Mouse (Mus musculus) forebrain, embryonic 10.5 days (tissue): ENCODE data around the gene Olfr275. TPM values are rescaled to one million over a fixed set of nuclear protein-coding genes. Genes with fewer than 3 reads are reported as not detected.

Source experiments
- polyA plus RNA-seq: library from polyadenylated mRNA; unstranded; fragments of >200 nt; fragmentation: Nextera tagmentation; extraction: Ambion mirVana; gene quantifications from 2 replicates; pipeline ENCODE4 v1.2.1, GENCODE M21; 2016

The Olfr275 gene
- polyA plus RNA-seq, 1 experiment from 2014 or later, result not detected

Other genes starting within 250 kb of the Olfr275 start
- 0.15 TPM in 1 of 2 replicates, not detected in the other for gene Toporsl, start 218.3 kb upstream of the Olfr275 start, polyA plus RNA-seq
- gene Olfr273, start 44.6 kb downstream of the Olfr275 start, polyA plus RNA-seq, result not detected in 2 replicates
- gene Olfr272, start 104.6 kb downstream of the Olfr275 start, polyA plus RNA-seq, result not detected in 2 replicates
- not detected in 2 replicates for gene Olfr270, start 149.9 kb downstream of the Olfr275 start, polyA plus RNA-seq
- not detected in 2 replicates for gene Nipsnap3a, start 174.7 kb downstream of the Olfr275 start, polyA plus RNA-seq
- 69.9 and 74.9 TPM in 2 replicates for gene Nipsnap3b, start 197.3 kb downstream of the Olfr275 start, polyA plus RNA-seq